Mouse (Mus musculus) C2C12 (cell line): ENCODE data around the gene Epdr1.

Source experiments
- CTCF ChIP-seq: IDR thresholded peaks from one replicate; pipeline ENCODE4 v1.5.1; 2011; ENCODE audit not compliant: control insufficient read depth, insufficient read depth, insufficient read length
- FOSL1 ChIP-seq: IDR thresholded peaks from one replicate; pipeline ENCODE4 v1.8.0; 2011; ENCODE audit warnings: mild to moderate bottlenecking, low read length; ENCODE audit not compliant: poor library complexity, insufficient read depth, severe bottlenecking
- MAX ChIP-seq: IDR thresholded peaks from one replicate; pipeline ENCODE4 v1.6.1; 2011; ENCODE audit warnings: mild to moderate bottlenecking, control low read depth
- MYOD1 ChIP-seq: IDR thresholded peaks from one replicate; pipeline ENCODE4 v1.6.1; 2011; ENCODE audit warnings: low read depth; ENCODE audit not compliant: control insufficient read depth, insufficient read length
- MYOG ChIP-seq: IDR thresholded peaks from one replicate; pipeline ENCODE4 v1.6.1; 2011; ENCODE audit not compliant: control insufficient read depth, insufficient read length; ENCODE audit errors: extremely low read depth

GRCm38 (mm10) chr13:19608120-19608519 lies 11.6 kb downstream of the Epdr1 start:
- TF ChIP-seq MYOG, result no peak
- no peak for TF ChIP-seq CTCF
- no peak for TF ChIP-seq MYOD1
- no peak for TF ChIP-seq MAX
- TF ChIP-seq FOSL1, result no peak
